Mouse (Mus musculus) CD4-positive, CD25-positive, alpha-beta regulatory T cell (primary cell): Measurements from ENCODE around the gene Ing2. TPM values are rescaled to one million over a fixed set of nuclear protein-coding genes. Genes with fewer than 3 reads are reported as not detected.

Experiments used
- polyA plus RNA-seq: library from polyadenylated mRNA; unstranded; fragments of 100-300 nt; shearing (Covaris generic); gene quantifications from one replicate; pipeline ENCODE4 v1.2.1, GENCODE M21; 2017

Gene Ing2
- 32.1 TPM for polyA plus RNA-seq

GRCm38 (mm10) chr8:47674777-47675710, at the start of gene Ing2:
Gene Ing2, minus strand, starts transcription at chr8:47675556.

GRCm38 (mm10) chr8:47713761-47714745, 38.7 kb upstream of the Ing2 start, which contains the start of gene Cdkn2aip:
Gene Cdkn2aip, minus strand, starts transcription at chr8:47713932.

Other genes with a start within 250 kb of the Ing2 start
- gene Stox2, start 229.2 kb downstream of the Ing2 start, polyA plus RNA-seq = 0.18 TPM
- gene Trappc11, start 142.1 kb downstream of the Ing2 start, polyA plus RNA-seq = 42.4 TPM
- 45.0 TPM for gene Rwdd4a, start 141.9 kb downstream of the Ing2 start, polyA plus RNA-seq
- gene Cdkn2aip, start 38.4 kb upstream of the Ing2 start, polyA plus RNA-seq = 57.1 TPM
- not detected for gene Cldn24, start 146.6 kb upstream of the Ing2 start, polyA plus RNA-seq
- not detected for gene Cldn22, start 148.9 kb upstream of the Ing2 start, polyA plus RNA-seq